ENCODE assay signal across 25 mouse cellular contexts in the genomic region with DNA sequence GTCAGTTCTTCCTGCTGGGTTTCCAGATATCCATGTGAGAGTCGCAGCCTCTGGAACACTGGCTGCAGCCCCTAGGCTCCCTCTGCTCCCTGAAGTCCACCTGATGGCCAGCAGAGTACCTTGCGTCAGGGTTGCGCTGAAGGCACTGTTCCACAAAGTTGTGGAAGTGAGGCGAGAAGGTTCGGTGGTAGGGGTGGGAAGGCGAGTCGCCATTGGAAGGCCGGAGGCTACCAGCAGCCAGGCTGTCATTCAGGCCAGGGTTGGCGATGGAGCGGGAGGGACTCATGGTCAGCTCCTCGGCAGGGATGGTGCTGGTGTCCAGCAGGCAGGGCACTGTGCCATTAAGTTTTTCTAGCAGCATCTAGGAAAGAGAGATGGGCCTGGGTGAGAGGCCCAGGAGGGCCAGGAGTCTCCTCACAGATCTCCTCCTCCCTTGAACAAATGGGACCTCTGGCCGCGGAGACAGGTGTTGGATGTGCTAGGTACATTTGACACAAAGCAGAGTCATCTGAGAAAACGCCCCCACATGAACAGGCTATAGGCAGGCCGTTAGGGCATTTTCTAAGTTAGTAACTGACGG. TPM values are rescaled to one million over a fixed set of nuclear protein-coding genes. Genes with fewer than 3 reads are reported as not detected.
DNase-seq lines count a peak whose midpoint lies in the region; ATAC-seq lines count a peak whose summit lies in the region.
"Had no signal": no experiment of that assay in that cellular context is flagged by ENCODE, and none has a peak within 500 bp of the region (broad histone marks: within the 10 kb centered on the region; RNA-seq: fewer than 3 reads in every experiment).

No protein-coding gene starts in this region.

- H3K36me3 ChIP-seq in heart, embryonic 13.5 days: peaks cover 62% of the 10 kb centered on the region
- peaks cover 21% of the 10 kb centered on the region for H3K36me3 ChIP-seq in lung, embryonic 15.5 days
- peaks cover 13% of the 10 kb centered on the region; the same call in 1 of the 2 replicates for H3K36me3 ChIP-seq in liver, embryonic 15.5 days (replicated peaks)

- no peak overlapping the region for H3K4me2 ChIP-seq in heart, embryonic 13.5 days
- H3K4me2 ChIP-seq in lung, embryonic 15.5 days: no peak overlapping the region
- H3K4me2 ChIP-seq in liver, embryonic 15.5 days: no peak overlapping the region
- H3K4me2 ChIP-seq: hindbrain, embryonic 13.5 days; kidney, embryonic 15.5 days; limb, embryonic 12.5 days; midbrain, embryonic 12.5 days had no signal

- H3K4me1 ChIP-seq in heart, embryonic 13.5 days: peaks cover 10% of the 10 kb centered on the region
- H3K4me1 ChIP-seq in lung, embryonic 15.5 days: peaks cover 12% of the 10 kb centered on the region
- H3K4me1 ChIP-seq in liver, embryonic 15.5 days (replicated peaks): peaks cover 27% of the 10 kb centered on the region

- H3K4me3 ChIP-seq in heart, embryonic 13.5 days: no peak overlapping the region
- no peak overlapping the region for H3K4me3 ChIP-seq in lung, embryonic 15.5 days
- H3K4me3 ChIP-seq in liver, embryonic 15.5 days (replicated peaks): no peak overlapping the region
- H3K4me3 ChIP-seq: hindbrain, embryonic 13.5 days; kidney, embryonic 15.5 days; limb, embryonic 12.5 days; midbrain, embryonic 12.5 days had no signal

- ATAC-seq in heart, embryonic 13.5 days (ENCODE audit: extremely low read depth, insufficient number of reproducible peaks, low FRiP score, low TSS enrichment): no peak
- no peak for ATAC-seq in lung, embryonic 15.5 days (ENCODE audit: borderline replicate concordance, extremely low read depth, low FRiP score, low TSS enrichment)
- ATAC-seq in liver, embryonic 15.5 days (ENCODE audit: insufficient read depth): no peak
- ATAC-seq: forebrain, postnatal 0 days had no signal

- 0 out of 2 replicates have a peak overlapping the region, but pooled peaks have one; percentile 5 for H3K9ac ChIP-seq in heart, embryonic 13.5 days
- no peak overlapping the region for H3K9ac ChIP-seq in lung, embryonic 15.5 days
- H3K9ac ChIP-seq in liver, embryonic 15.5 days: no peak overlapping the region
- H3K9ac ChIP-seq: forebrain, postnatal 0 days; kidney, embryonic 15.5 days; limb, embryonic 12.5 days; midbrain, embryonic 12.5 days had no signal

- 81% methylated on average over 16 of the region's 16 CpGs for WGBS in heart, embryonic 13.5 days
- WGBS in lung, embryonic 15.5 days: 88% methylated on average over 16 of the region's 16 CpGs
- WGBS in liver, embryonic 15.5 days (ENCODE audit: insufficient replicate concordance): 75% methylated on average over 16 of the region's 16 CpGs

- H3K9me3 ChIP-seq in heart, embryonic 13.5 days: no peaks in the 10 kb centered on the region
- H3K9me3 ChIP-seq in lung, embryonic 15.5 days: no peaks in the 10 kb centered on the region
- H3K9me3 ChIP-seq in liver, embryonic 15.5 days (replicated peaks): no peaks in the 10 kb centered on the region
- H3K9me3 ChIP-seq: hindbrain, embryonic 13.5 days; kidney, embryonic 15.5 days; limb, embryonic 12.5 days; midbrain, embryonic 12.5 days had no signal

- peak; percentile 29 for DNase-seq in cerebellum, adult 9-10 months
- DNase-seq in cerebellum, postnatal 36 days: no peak
- DNase-seq in heart, adult 18-20 months: no peak
- DNase-seq in lung, postnatal 14 days: no peak
- DNase-seq in B cell, adult 2 months: no peak
- DNase-seq: adrenal gland, postnatal 10 days; cerebellum, adult 8-10 months; forebrain, postnatal 0 days; gastrocnemius, postnatal 25 days; kidney, adult 11 months; kidney, postnatal 4 days; lung, adult 18-20 months had no signal

- no peaks in the 10 kb centered on the region for H3K27me3 ChIP-seq in heart, embryonic 13.5 days (replicated peaks)
- H3K27me3 ChIP-seq in lung, embryonic 15.5 days: no peaks in the 10 kb centered on the region
- H3K27me3 ChIP-seq in liver, embryonic 15.5 days: peaks cover 20% of the 10 kb centered on the region
- H3K27me3 ChIP-seq: hindbrain, embryonic 13.5 days; kidney, embryonic 15.5 days; limb, embryonic 12.5 days; midbrain, embryonic 12.5 days had no signal

- 0 out of 2 replicates have a peak overlapping the region, but pooled peaks have one; percentile 54 for H3K27ac ChIP-seq in heart, embryonic 13.5 days (replicated peaks)
- H3K27ac ChIP-seq in lung, embryonic 15.5 days: peak overlapping the region; percentile 61; the same call in 1 of the 2 replicates
- 0 out of 2 replicates have a peak overlapping the region, but pooled peaks have one; percentile 38 for H3K27ac ChIP-seq in liver, embryonic 15.5 days (replicated peaks)
- H3K27ac ChIP-seq: hindbrain, embryonic 13.5 days; limb, embryonic 12.5 days; midbrain, embryonic 12.5 days had no signal

RNA-seq across cellular contexts. Expression of gene Limd2, which starts 4.0 kb away (rescaled TPM):
- polyA plus RNA-seq in heart, embryonic 13.5 days (2015; fragmentation: Nextera tagmentation; extraction: Ambion mirVana): 119 TPM in 2 replicates
- total RNA-seq in heart, adult 18-20 months (2021): 10 to 100 TPM in 1 of 2 experiments, 1 to 10 TPM in 1; 3.5 to 12.3 TPM
- 237 and 246 TPM in 2 replicates for polyA plus RNA-seq in lung, embryonic 15.5 days (2015; fragmentation: Nextera tagmentation; extraction: Ambion mirVana)
- polyA plus RNA-seq in liver, embryonic 15.5 days (2015; fragmentation: Nextera tagmentation; extraction: Ambion mirVana): 82.2 and 82.7 TPM in 2 replicates

RNA-seq across cellular contexts. Expression of gene Gm10840, which starts 4.0 kb away (rescaled TPM):
- polyA plus RNA-seq in heart, embryonic 13.5 days (2015; fragmentation: Nextera tagmentation; extraction: Ambion mirVana): not detected in 2 replicates
- not detected for total RNA-seq in heart, adult 18-20 months (2021)
- not detected in 2 replicates for polyA plus RNA-seq in lung, embryonic 15.5 days (2015; fragmentation: Nextera tagmentation; extraction: Ambion mirVana)
- not detected in 2 replicates for polyA plus RNA-seq in liver, embryonic 15.5 days (2015; fragmentation: Nextera tagmentation; extraction: Ambion mirVana)
- total RNA-seq: adrenal gland, postnatal 10 days; common myeloid progenitor, adult 5-6 weeks; forebrain, postnatal 0 days; gastrocnemius, postnatal 25 days; left cerebral cortex, postnatal 14 days had no signal
- polyA plus RNA-seq: embryonic facial prominence, embryonic 11.5 days; forebrain, embryonic 11.5 days; heart, embryonic 16.5 days; hindbrain, embryonic 13.5 days; kidney, embryonic 15.5 days; limb, embryonic 12.5 days; small intestine, adult 2 months had no signal

RNA-seq across cellular contexts. Expression of gene Strada, which starts 37.3 kb away (rescaled TPM):
- polyA plus RNA-seq in heart, embryonic 13.5 days (2015; fragmentation: Nextera tagmentation; extraction: Ambion mirVana): 18.9 and 20.4 TPM in 2 replicates
- total RNA-seq in heart, adult 18-20 months (2021): 1 to 10 TPM; 6.2 to 8.0 TPM
- polyA plus RNA-seq in lung, embryonic 15.5 days (2015; fragmentation: Nextera tagmentation; extraction: Ambion mirVana): 24.3 and 25.1 TPM in 2 replicates
- polyA plus RNA-seq in liver, embryonic 15.5 days (2015; fragmentation: Nextera tagmentation; extraction: Ambion mirVana): 7.8 and 7.9 TPM in 2 replicates

RNA-seq across cellular contexts. Expression of gene Ccdc47, which starts 51.5 kb away (rescaled TPM):
- polyA plus RNA-seq in heart, embryonic 13.5 days (2015; fragmentation: Nextera tagmentation; extraction: Ambion mirVana): 79.6 and 81.5 TPM in 2 replicates
- total RNA-seq in heart, adult 18-20 months (2021): 10 to 100 TPM; 70.0 to 74.0 TPM
- polyA plus RNA-seq in lung, embryonic 15.5 days (2015; fragmentation: Nextera tagmentation; extraction: Ambion mirVana): 80.2 and 88.7 TPM in 2 replicates
- 36.4 and 37.3 TPM in 2 replicates for polyA plus RNA-seq in liver, embryonic 15.5 days (2015; fragmentation: Nextera tagmentation; extraction: Ambion mirVana)

RNA-seq across cellular contexts. Expression of gene Ddx42, which starts 52.0 kb away (rescaled TPM):
- 43.5 and 46.7 TPM in 2 replicates for polyA plus RNA-seq in heart, embryonic 13.5 days (2015; fragmentation: Nextera tagmentation; extraction: Ambion mirVana)
- 10 to 100 TPM; 24.1 to 26.7 TPM for total RNA-seq in heart, adult 18-20 months (2021)
- polyA plus RNA-seq in lung, embryonic 15.5 days (2015; fragmentation: Nextera tagmentation; extraction: Ambion mirVana): 69.8 and 72.7 TPM in 2 replicates
- 21.3 and 22.4 TPM in 2 replicates for polyA plus RNA-seq in liver, embryonic 15.5 days (2015; fragmentation: Nextera tagmentation; extraction: Ambion mirVana)
